15 mouse cellular contexts compared by ENCODE assay signal in the genomic region with DNA sequence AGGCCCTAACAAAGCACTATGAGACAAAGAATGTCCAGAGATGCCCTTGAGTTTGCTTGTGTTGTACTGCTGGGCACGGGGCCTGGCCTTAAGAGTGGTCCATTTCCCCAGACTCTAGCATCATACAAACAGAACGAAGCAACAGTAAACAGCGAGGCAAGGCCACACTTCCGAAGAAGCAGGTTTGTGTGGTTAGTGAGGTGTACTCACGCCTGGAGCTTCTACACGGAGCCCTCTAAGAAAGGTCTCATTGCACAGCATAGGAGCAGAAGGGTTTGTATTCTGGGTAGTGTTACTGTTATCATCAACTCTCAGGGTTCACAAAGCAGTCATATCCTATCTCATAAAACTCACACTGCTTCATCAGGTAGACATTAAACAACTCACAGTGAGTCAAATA.
A peak's percentile ranks its signal among the peaks of the same experiment; 100 is the strongest.
DNase-seq lines count a peak whose midpoint lies in the region; ATAC-seq and TF ChIP-seq lines count a peak whose summit lies in the region.
"Had no signal": no experiment of that assay in that cellular context is flagged by ENCODE, and none has a peak within 500 bp of the region (broad histone marks: within the 10 kb centered on the region; RNA-seq: fewer than 3 reads in every experiment).

No protein-coding gene starts in this region.

- no peak overlapping the region for H3K9ac ChIP-seq in midbrain, embryonic 11.5 days (ENCODE audit: low read length)
- no peak overlapping the region for H3K9ac ChIP-seq in midbrain, embryonic 15.5 days

- ATAC-seq in midbrain, embryonic 11.5 days (ENCODE audit: low FRiP score) = no peak
- no peak for ATAC-seq in midbrain, embryonic 15.5 days (replicated peaks)
- ATAC-seq in G1E (ENCODE audit: extremely low read depth, insufficient number of reproducible peaks, low FRiP score, poor library complexity, severe bottlenecking) = 0 out of 2 replicates have a peak, but pooled peaks have one; percentile 6
- ATAC-seq: activated CD4-positive, CD25-positive, alpha-beta regulatory T cell, adult 4 months; Patski had no signal

- no peaks in the 10 kb centered on the region for H3K9me3 ChIP-seq in midbrain, embryonic 11.5 days (ENCODE audit: control insufficient read depth, low read length)
- no peaks in the 10 kb centered on the region for H3K9me3 ChIP-seq in midbrain, embryonic 15.5 days
- no peaks in the 10 kb centered on the region for H3K9me3 ChIP-seq in G1E (replicated peaks)

- no peak overlapping the region for H3K4me3 ChIP-seq in midbrain, embryonic 11.5 days (ENCODE audit: low read depth, low read length)
- H3K4me3 ChIP-seq in midbrain, embryonic 15.5 days = no peak overlapping the region
- H3K4me3 ChIP-seq in G1E (ENCODE audit: low read depth, low read length) = no peak overlapping the region

- 77% methylated on average over 6 of the region's 6 CpGs for WGBS in midbrain, embryonic 11.5 days
- 71% methylated on average over 6 of the region's 6 CpGs for WGBS in midbrain, embryonic 15.5 days

- no peak overlapping the region for H3K27ac ChIP-seq in midbrain, embryonic 11.5 days (ENCODE audit: low read depth, low read length)
- no peak overlapping the region for H3K27ac ChIP-seq in midbrain, embryonic 15.5 days

- intact Hi-C loops in heart, postnatal 14 days (cut with DNase I) = loop anchor here (5.0 to 10.0 kb wide), 2 partner anchors 523 to 1010 kb away; no protein-coding TSS in a partner anchor

- TF ChIP-seq CTCF in G1E (IDR thresholded peaks at IDR 0.05; ENCODE audit: low read depth, low read length) = no peak

- no peak overlapping the region for H3K4me2 ChIP-seq in midbrain, embryonic 11.5 days
- H3K4me2 ChIP-seq in midbrain, embryonic 15.5 days = no peak overlapping the region

- H3K4me1 ChIP-seq in midbrain, embryonic 11.5 days (ENCODE audit: control insufficient read depth, insufficient read depth, low read length) = no peaks in the 10 kb centered on the region
- H3K4me1 ChIP-seq in midbrain, embryonic 15.5 days = 0 out of 2 replicates have a peak, but pooled peaks cover 4% of the 10 kb centered on the region
- H3K4me1 ChIP-seq in G1E (ENCODE audit: insufficient read depth, low read depth, low read length) = peaks cover 3% of the 10 kb centered on the region; the same call in 1 of the 2 replicates

- no peaks in the 10 kb centered on the region for H3K36me3 ChIP-seq in midbrain, embryonic 11.5 days (ENCODE audit: control insufficient read depth, insufficient read depth, low read length)
- no peaks in the 10 kb centered on the region for H3K36me3 ChIP-seq in midbrain, embryonic 15.5 days (replicated peaks)
- H3K36me3 ChIP-seq in G1E (replicated peaks) = no peaks in the 10 kb centered on the region

- DNase-seq in heart, adult 11 months = peak; percentile 59
- no peak for DNase-seq in heart, postnatal 14 days
- peak; percentile 56 for DNase-seq in midbrain, embryonic 11.5 days (ENCODE audit: low spot score, missing footprints)
- no peak for DNase-seq in G1E (ENCODE audit: low spot score)
- DNase-seq in retina, postnatal 1 day = no peak
- DNase-seq: adrenal gland, adult 2 months; adrenal gland, adult 8-10 months; adrenal gland, postnatal 25 days; cerebellum, adult 11 months; cerebellum, adult 11-12 months; cerebellum, adult 2 months had no signal

- no peaks in the 10 kb centered on the region for H3K27me3 ChIP-seq in midbrain, embryonic 11.5 days (ENCODE audit: control insufficient read depth, insufficient read depth, low read length)
- H3K27me3 ChIP-seq in midbrain, embryonic 15.5 days (replicated peaks) = no peaks in the 10 kb centered on the region
- no peaks in the 10 kb centered on the region for H3K27me3 ChIP-seq in G1E (ENCODE audit: insufficient read depth, low read length)
- H3K27me3 ChIP-seq: CH12.LX, Patski had no signal

Comparison
In these comparisons a context has a peak if more than half of its experiments do, and no peak if none do; other contexts are left out.
1. DNase-seq: peak in heart, adult 11 months (single experiment) and midbrain, embryonic 11.5 days (single experiment); none in heart, postnatal 14 days (0 of 2), G1E (single experiment) and retina, postnatal 1 day (single experiment).